Mouse (Mus musculus): ENCODE results near the gene Ttc19.

DNA sequence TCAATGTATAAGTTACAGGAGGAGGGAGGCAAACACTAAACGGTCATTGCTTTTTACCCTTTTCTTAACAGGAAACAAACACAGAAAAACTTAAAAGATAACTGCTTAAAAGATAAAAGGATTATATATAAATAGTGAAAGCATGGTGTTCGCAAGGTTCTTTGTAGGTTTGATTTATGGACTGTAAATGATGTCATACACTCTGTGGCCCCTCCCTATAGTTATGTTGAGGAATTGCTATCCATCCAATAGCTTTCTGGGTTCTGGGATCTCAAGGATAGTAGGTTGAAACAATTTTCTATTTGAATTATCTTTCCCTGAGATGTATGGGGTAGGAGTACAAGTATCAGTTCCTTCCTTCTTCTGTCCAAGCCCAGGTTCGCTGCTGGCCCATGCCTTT, 38.8 kb downstream of the Ttc19 start:
- TF ChIP-seq POLR2A (IDR thresholded peaks at IDR 0.05; ENCODE audit: borderline replicate concordance, extremely low read depth, low read depth, low read length), result no peak
- TF ChIP-seq CTCF (IDR thresholded peaks at IDR 0.05; ENCODE audit: insufficient read depth, low read length), result no peak
